10 mouse cellular contexts compared by ENCODE assay signal in the genomic region with DNA sequence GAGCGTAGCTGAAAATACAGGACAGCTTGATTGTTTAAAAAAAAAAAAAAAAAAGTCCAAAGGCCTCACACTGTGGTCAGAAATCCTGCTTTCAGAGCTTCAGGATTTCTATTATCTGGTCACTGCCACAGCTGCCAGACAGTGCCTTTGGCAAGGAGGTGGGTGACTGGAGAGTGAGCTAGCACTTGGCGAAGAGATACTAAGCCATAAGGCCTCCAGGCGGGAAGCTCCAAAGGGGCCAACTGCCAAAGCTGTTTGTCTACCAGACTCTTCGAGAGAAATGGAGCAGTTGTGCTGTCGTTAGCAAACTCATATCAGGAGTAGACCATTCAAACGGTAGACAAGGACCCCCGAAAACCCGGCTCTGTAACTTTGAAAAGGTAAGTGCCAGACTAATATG. TPM values are rescaled to one million over a fixed set of nuclear protein-coding genes. Genes with fewer than 3 reads are reported as not detected.
DNase-seq lines count a peak whose midpoint lies in the region; ATAC-seq lines count a peak whose summit lies in the region.
"Had no signal": no experiment of that assay in that cellular context is flagged by ENCODE, and none has a peak within 500 bp of the region (broad histone marks: within the 10 kb centered on the region; RNA-seq: fewer than 3 reads in every experiment).

No protein-coding gene starts in this region.

- WGBS in midbrain, embryonic 11.5 days, result 85% methylated on average over 8 of the region's 8 CpGs
- WGBS in midbrain, embryonic 15.5 days, result 77% methylated on average over 8 of the region's 8 CpGs
- 83% methylated on average over 8 of the region's 8 CpGs for WGBS in macrophage (ENCODE audit: missing documents)

- H3K9ac ChIP-seq in midbrain, embryonic 11.5 days (ENCODE audit: low read length), result no peak overlapping the region
- no peak overlapping the region for H3K9ac ChIP-seq in midbrain, embryonic 15.5 days
- H3K9ac ChIP-seq: limb, embryonic 13.5 days had no signal

- no peak overlapping the region for H3K4me3 ChIP-seq in midbrain, embryonic 11.5 days (ENCODE audit: low read depth, low read length)
- H3K4me3 ChIP-seq in midbrain, embryonic 15.5 days, result no peak overlapping the region
- H3K4me3 ChIP-seq in macrophage (ENCODE audit: inconsistent target), result no peak overlapping the region
- H3K4me3 ChIP-seq: limb, embryonic 13.5 days had no signal

- H3K4me2 ChIP-seq in midbrain, embryonic 11.5 days, result no peak overlapping the region
- no peak overlapping the region for H3K4me2 ChIP-seq in midbrain, embryonic 15.5 days
- H3K4me2 ChIP-seq: limb, embryonic 13.5 days had no signal

- ATAC-seq in midbrain, embryonic 11.5 days (ENCODE audit: low FRiP score), result no peak
- no peak for ATAC-seq in midbrain, embryonic 15.5 days (replicated peaks)
- no peak for ATAC-seq in erythroblast, adult 5-6 weeks (replicated peaks; ENCODE audit: low FRiP score, poor library complexity, severe bottlenecking)

- H3K4me1 ChIP-seq in midbrain, embryonic 11.5 days (ENCODE audit: control insufficient read depth, insufficient read depth, low read length), result no peaks in the 10 kb centered on the region
- peaks cover 26% of the 10 kb centered on the region for H3K4me1 ChIP-seq in midbrain, embryonic 15.5 days

- H3K9me3 ChIP-seq in midbrain, embryonic 11.5 days (ENCODE audit: control insufficient read depth, low read length), result no peaks in the 10 kb centered on the region
- H3K9me3 ChIP-seq in midbrain, embryonic 15.5 days, result no peaks in the 10 kb centered on the region
- H3K9me3 ChIP-seq: limb, embryonic 13.5 days had no signal

- peaks cover 2% of the 10 kb centered on the region for H3K27me3 ChIP-seq in midbrain, embryonic 11.5 days (ENCODE audit: control insufficient read depth, insufficient read depth, low read length)
- no peaks in the 10 kb centered on the region for H3K27me3 ChIP-seq in midbrain, embryonic 15.5 days (replicated peaks)
- H3K27me3 ChIP-seq: limb, embryonic 13.5 days had no signal

- H3K79me2 ChIP-seq in macrophage (ENCODE audit: inconsistent target), result peaks cover 70% of the 10 kb centered on the region

- no peak overlapping the region for H3K27ac ChIP-seq in midbrain, embryonic 11.5 days (ENCODE audit: low read depth, low read length)
- H3K27ac ChIP-seq in midbrain, embryonic 15.5 days, result no peak overlapping the region
- peak overlapping the region; percentile 55 for H3K27ac ChIP-seq in macrophage
- H3K27ac ChIP-seq: limb, embryonic 13.5 days had no signal

- intact Hi-C loops in gastrocnemius, postnatal 36 days (cut with DNase I), result loop anchor here (10.0 kb wide), 1 partner anchor 168 kb away; no protein-coding TSS in a partner anchor

- DNase-seq in gastrocnemius, postnatal 10 days, result peak; percentile 30
- DNase-seq in gastrocnemius, postnatal 36 days, result no peak
- peak; percentile 51 for DNase-seq in midbrain, embryonic 11.5 days (ENCODE audit: low spot score, missing footprints)
- DNase-seq in cerebellum, adult 9-11 months, result peak; percentile 92
- no peak for DNase-seq in frontal cortex, postnatal 14 days (ENCODE audit: low spot score in 2 of 2)
- DNase-seq: adrenal gland, adult 8-10 months had no signal

- no peaks in the 10 kb centered on the region for H3K36me3 ChIP-seq in midbrain, embryonic 11.5 days (ENCODE audit: control insufficient read depth, insufficient read depth, low read length)
- no peaks in the 10 kb centered on the region for H3K36me3 ChIP-seq in midbrain, embryonic 15.5 days (replicated peaks)
- H3K36me3 ChIP-seq in macrophage (ENCODE audit: inconsistent target), result no peaks in the 10 kb centered on the region
- H3K36me3 ChIP-seq: limb, embryonic 13.5 days had no signal

RNA-seq across cellular contexts. Expression of a gene that starts 3.5 kb away (rescaled TPM):
- total RNA-seq in gastrocnemius, postnatal 10 days (2021), result 10 to 100 TPM; 14.5 to 16.9 TPM
- total RNA-seq in gastrocnemius, postnatal 36 days (2021), result 1 to 10 TPM; 5.1 to 6.2 TPM
- 10.1 and 14.0 TPM in 2 replicates for polyA plus RNA-seq in midbrain, embryonic 11.5 days (2014; fragmentation: Nextera tagmentation; extraction: Ambion mirVana)
- 29.6 and 32.3 TPM in 2 replicates for polyA plus RNA-seq in midbrain, embryonic 15.5 days (2015; fragmentation: Nextera tagmentation; extraction: Ambion mirVana)
- 100 to 1,000 TPM; 135 to 677 (median 233) TPM for total RNA-seq in macrophage (2018; cell fraction: chromatin; rRNA removed)
- 10 to 100 TPM; 26.4 to 73.8 (median 36.9) TPM for total RNA-seq in macrophage (2018; cell fraction: cytosol; rRNA removed)
- total RNA-seq in macrophage (2018; cell fraction: nucleus; rRNA removed), result 100 to 1,000 TPM in 16 of 26 experiments, 10 to 100 TPM in 10; 75.7 to 477 (median 132) TPM
- 20.2 to 33.0 TPM (median 32.0 TPM) in 3 replicates for polyA plus RNA-seq in macrophage (2018)
- 29.7 and 41.7 TPM in 2 replicates for total RNA-seq in erythroblast, adult 5-6 weeks (2015; ENCODE audit: low replicate concordance)
- total RNA-seq in erythroblast, adult 5-6 weeks (2017; ENCODE audit: low replicate concordance), result 18.0 and 26.7 TPM in 2 replicates

Comparison
In these comparisons a context has a peak if more than half of its experiments do, and no peak if none do; other contexts are left out.
1. DNase-seq: peak in gastrocnemius, postnatal 10 days (single experiment), midbrain, embryonic 11.5 days (single experiment) and cerebellum, adult 9-11 months (single experiment); none in gastrocnemius, postnatal 36 days (0 of 2) and frontal cortex, postnatal 14 days (0 of 2).